Mouse (Mus musculus): ENCODE results near the gene Lrrc71.

GRCm38 (mm10) chr3:87769506-87769905, 21.1 kb upstream of the Lrrc71 start:
- TF ChIP-seq FLI1 (IDR thresholded peaks at IDR 0.05; ENCODE audit: low read length) (no peak), GATA1 (IDR thresholded peaks at IDR 0.05; ENCODE audit: borderline replicate concordance, low read length) (no peak)
